Mouse (Mus musculus): ENCODE measurements around the gene Dnaaf5. TPM values are rescaled to one million over a fixed set of nuclear protein-coding genes. Genes with fewer than 3 reads are reported as not detected.

Gene Dnaaf5
- polyA plus RNA-seq, 1 experiment from 2014 or later: 6.8 TPM

GRCm38 (mm10) chr5:139146476-139147075 is 3.4 kb upstream of the Dnaaf5 start:
- H3K9me3 ChIP-seq (replicated peaks; ENCODE audit: control insufficient read depth, low read length): no peaks in the 10 kb centered on the region
- H3K36me3 ChIP-seq (replicated peaks; ENCODE audit: control insufficient read depth, insufficient read depth, low read depth, low read length): no peaks in the 10 kb centered on the region
- no peak overlapping the region for H3K27ac ChIP-seq (replicated peaks; ENCODE audit: low read depth, low read length)
- no peak for ATAC-seq (replicated peaks; ENCODE audit: insufficient number of reproducible peaks, low FRiP score, low TSS enrichment, low read depth)
- H3K27me3 ChIP-seq (ENCODE audit: control insufficient read depth, insufficient read depth, low read length): no peaks in the 10 kb centered on the region
- no peak for DNase-seq (ENCODE audit: low spot score)
- H3K4me1 ChIP-seq (ENCODE audit: control insufficient read depth, insufficient read depth, low read length): no peaks in the 10 kb centered on the region; the same call in 1 of the 2 replicates
- no peak overlapping the region for H3K4me2 ChIP-seq (ENCODE audit: low read depth, low read length)
- 91% methylated on average over 11 of the region's 11 CpGs for whole genome bisulfite sequencing
- no peak overlapping the region for H3K4me3 ChIP-seq (ENCODE audit: low read depth, low read length)
- H3K9ac ChIP-seq (replicated peaks; ENCODE audit: low read length): no peak overlapping the region

GRCm38 (mm10) chr5:139147178-139148078 is 2.6 kb upstream of the Dnaaf5 start:
- DNase-seq (ENCODE audit: low spot score): no peak

GRCm38 (mm10) chr5:139149006-139149672 is 884 bp upstream of the Dnaaf5 start:
- 24% methylated on average over 11 of the region's 11 CpGs for WGBS
- H3K9me3 ChIP-seq (replicated peaks; ENCODE audit: control insufficient read depth, low read length): no peaks in the 10 kb centered on the region
- H3K9ac ChIP-seq (replicated peaks; ENCODE audit: low read length): peak overlapping the region; percentile 28; the same call in 1 of the 2 replicates
- no peaks in the 10 kb centered on the region; the same call in 1 of the 2 replicates for H3K4me1 ChIP-seq (ENCODE audit: control insufficient read depth, insufficient read depth, low read length)
- H3K27me3 ChIP-seq (ENCODE audit: control insufficient read depth, insufficient read depth, low read length): no peaks in the 10 kb centered on the region
- peak overlapping the region; percentile 36 for H3K4me3 ChIP-seq (ENCODE audit: low read depth, low read length)
- no peaks in the 10 kb centered on the region; the same call in none of the 2 replicates for H3K36me3 ChIP-seq (replicated peaks; ENCODE audit: control insufficient read depth, insufficient read depth, low read depth, low read length)
- DNase-seq (ENCODE audit: low spot score): no peak
- H3K27ac ChIP-seq (replicated peaks; ENCODE audit: low read depth, low read length): no peak overlapping the region
- peak; percentile 68 for ATAC-seq (replicated peaks; ENCODE audit: insufficient number of reproducible peaks, low FRiP score, low TSS enrichment, low read depth)
- H3K4me2 ChIP-seq (ENCODE audit: low read depth, low read length): peak overlapping the region; percentile 49

More at GRCm38 (mm10) chr5:139147178-139148078, 2.6 kb upstream of the Dnaaf5 start:
- no peaks in the 10 kb centered on the region for H3K27me3 ChIP-seq (ENCODE audit: control insufficient read depth, insufficient read depth, low read length)
- no peaks in the 10 kb centered on the region for H3K9me3 ChIP-seq (replicated peaks; ENCODE audit: control insufficient read depth, low read length)
- H3K4me2 ChIP-seq (ENCODE audit: low read depth, low read length): no peak overlapping the region
- H3K9ac ChIP-seq (replicated peaks; ENCODE audit: low read length): no peak overlapping the region
- no peaks in the 10 kb centered on the region; the same call in 1 of the 2 replicates for H3K4me1 ChIP-seq (ENCODE audit: control insufficient read depth, insufficient read depth, low read length)
- ATAC-seq (replicated peaks; ENCODE audit: insufficient number of reproducible peaks, low FRiP score, low TSS enrichment, low read depth): no peak
- no peak overlapping the region for H3K27ac ChIP-seq (replicated peaks; ENCODE audit: low read depth, low read length)
- WGBS: 92% methylated on average over 14 of the region's 14 CpGs
- no peak overlapping the region for H3K4me3 ChIP-seq (ENCODE audit: low read depth, low read length)
- no peaks in the 10 kb centered on the region for H3K36me3 ChIP-seq (replicated peaks; ENCODE audit: control insufficient read depth, insufficient read depth, low read depth, low read length)

GRCm38 (mm10) chr5:139150603-139151031 is 594 bp downstream of the Dnaaf5 start:
- Histone ChIP-seq H3K4me2 (ENCODE audit: low read depth, low read length) (peak overlapping the region; percentile 89), H3K9ac (replicated peaks; ENCODE audit: low read length) (peak overlapping the region; percentile 79), H3K4me3 (ENCODE audit: low read depth, low read length) (peak overlapping the region; percentile 90), H3K27me3 (ENCODE audit: control insufficient read depth, insufficient read depth, low read length) (no peaks in the 10 kb centered on the region), H3K9me3 (replicated peaks; ENCODE audit: control insufficient read depth, low read length) (no peaks in the 10 kb centered on the region), H3K4me1 (ENCODE audit: control insufficient read depth, insufficient read depth, low read length) (no peaks in the 10 kb centered on the region; the same call in 1 of the 2 replicates), H3K36me3 (replicated peaks; ENCODE audit: control insufficient read depth, insufficient read depth, low read depth, low read length) (no peaks in the 10 kb centered on the region; the same call in none of the 2 replicates), H3K27ac (replicated peaks; ENCODE audit: low read depth, low read length) (0 out of 2 replicates have a peak overlapping the region, but pooled peaks have one; percentile 28)
- ATAC-seq (replicated peaks; ENCODE audit: insufficient number of reproducible peaks, low FRiP score, low TSS enrichment, low read depth): peak; percentile 34
- peak; percentile 30 for DNase-seq (ENCODE audit: low spot score)
- WGBS: under 1% methylated on average over 45 of the region's 45 CpGs

GRCm38 (mm10) chr5:139160899-139161298 is 10.9 kb downstream of the Dnaaf5 start:
- Histone ChIP-seq H3K4me1 (ENCODE audit: control insufficient read depth, insufficient read depth, low read length) (no peaks in the 10 kb centered on the region), H3K9me3 (replicated peaks; ENCODE audit: control insufficient read depth, low read length) (no peaks in the 10 kb centered on the region), H3K9ac (replicated peaks; ENCODE audit: low read length) (no peak overlapping the region), H3K4me3 (ENCODE audit: low read depth, low read length) (no peak overlapping the region), H3K36me3 (replicated peaks; ENCODE audit: control insufficient read depth, insufficient read depth, low read depth, low read length) (peaks cover 3% of the 10 kb centered on the region), H3K27me3 (ENCODE audit: control insufficient read depth, insufficient read depth, low read length) (no peaks in the 10 kb centered on the region), H3K4me2 (ENCODE audit: low read depth, low read length) (no peak overlapping the region), H3K27ac (replicated peaks; ENCODE audit: low read depth, low read length) (no peak overlapping the region)
- no peak for DNase-seq (ENCODE audit: low spot score)
- 90% methylated on average over 8 of the region's 8 CpGs for WGBS
- no peak for ATAC-seq (replicated peaks; ENCODE audit: insufficient number of reproducible peaks, low FRiP score, low TSS enrichment, low read depth)

GRCm38 (mm10) chr5:139161632-139162031 is 11.6 kb downstream of the Dnaaf5 start:
- H3K9ac ChIP-seq (replicated peaks; ENCODE audit: low read length): no peak overlapping the region
- 91% methylated on average over 10 of the region's 10 CpGs for WGBS
- H3K9me3 ChIP-seq (replicated peaks; ENCODE audit: control insufficient read depth, low read length): no peaks in the 10 kb centered on the region
- no peaks in the 10 kb centered on the region for H3K4me1 ChIP-seq (ENCODE audit: control insufficient read depth, insufficient read depth, low read length)
- H3K27me3 ChIP-seq (ENCODE audit: control insufficient read depth, insufficient read depth, low read length): no peaks in the 10 kb centered on the region
- H3K27ac ChIP-seq (replicated peaks; ENCODE audit: low read depth, low read length): no peak overlapping the region
- H3K36me3 ChIP-seq (replicated peaks; ENCODE audit: control insufficient read depth, insufficient read depth, low read depth, low read length): peaks cover 3% of the 10 kb centered on the region
- no peak overlapping the region for H3K4me2 ChIP-seq (ENCODE audit: low read depth, low read length)
- ATAC-seq (replicated peaks; ENCODE audit: insufficient number of reproducible peaks, low FRiP score, low TSS enrichment, low read depth) (no peak), DNase-seq (ENCODE audit: low spot score) (no peak)
- H3K4me3 ChIP-seq (ENCODE audit: low read depth, low read length): no peak overlapping the region

GRCm38 (mm10) chr5:139166781-139167361 is 16.8 kb downstream of the Dnaaf5 start:
- Histone ChIP-seq H3K4me3 (ENCODE audit: low read depth, low read length) (no peak overlapping the region), H3K4me2 (ENCODE audit: low read depth, low read length) (no peak overlapping the region), H3K4me1 (ENCODE audit: control insufficient read depth, insufficient read depth, low read length) (no peaks in the 10 kb centered on the region), H3K9me3 (replicated peaks; ENCODE audit: control insufficient read depth, low read length) (no peaks in the 10 kb centered on the region), H3K27me3 (ENCODE audit: control insufficient read depth, insufficient read depth, low read length) (no peaks in the 10 kb centered on the region), H3K9ac (replicated peaks; ENCODE audit: low read length) (no peak overlapping the region), H3K27ac (replicated peaks; ENCODE audit: low read depth, low read length) (no peak overlapping the region), H3K36me3 (replicated peaks; ENCODE audit: control insufficient read depth, insufficient read depth, low read depth, low read length) (peaks cover 7% of the 10 kb centered on the region)
- 90% methylated on average over 6 of the region's 6 CpGs for WGBS
- no peak for ATAC-seq (replicated peaks; ENCODE audit: insufficient number of reproducible peaks, low FRiP score, low TSS enrichment, low read depth)
- DNase-seq (ENCODE audit: low spot score): no peak

Measured in embryonic facial prominence, embryonic 11.5 days (tissue).